Mouse (Mus musculus) spleen, adult 2 months (tissue): ENCODE results near the gene Lsmem1.

ENCODE experiments used
- CTCF ChIP-seq: fragments of 200-500 bp; IDR thresholded peaks from 2 replicates; pipeline ENCODE4 v1.5.1; 2011; ENCODE audit warnings: mild to moderate bottlenecking, inconsistent platforms; ENCODE audit not compliant: insufficient read depth, insufficient read length, insufficient replicate concordance; ENCODE audit errors: extremely low read depth
- POLR2A ChIP-seq: fragments of 200-500 bp; IDR thresholded peaks from 2 replicates; pipeline ENCODE4 v1.6.1; 2011; ENCODE audit warnings: low read depth, low read length, inconsistent platforms

- TF ChIP-seq CTCF (no peak), POLR2A (no peak)
Measured at GRCm38 (mm10) chr12:40222251-40223081, 23.2 kb upstream of the Lsmem1 start.
